Mouse (Mus musculus) cerebellum, adult 9-10 months (tissue): ENCODE results near the gene Osm.

Source experiments
- DNase-seq: peaks from one replicate; pipeline ENCODE4 v3.0.0; 2022

The Osm gene

GRCm38 (mm10) chr11:4216248-4217000, 19.8 kb upstream of the Osm start:
- DNase-seq, result no peak

- DNase-seq, result peak; percentile 44
Measured at GRCm38 (mm10) chr11:4217914-4218629, 18.1 kb upstream of the Osm start, which contains the start of gene Castor1. TSS of gene Castor1 (plus strand) at chr11:4218225.

GRCm38 (mm10) chr11:4218637-4219036, 17.6 kb upstream of the Osm start:
- no peak for DNase-seq

GRCm38 (mm10) chr11:4219317-4219751, 16.9 kb upstream of the Osm start:
- peak; percentile 76 for DNase-seq

- DNase-seq, result no peak
Measured at GRCm38 (mm10) chr11:4219908-4220307, 16.3 kb upstream of the Osm start.

GRCm38 (mm10) chr11:4220443-4221400, 15.5 kb upstream of the Osm start:
- DNase-seq, result peak; percentile 84

GRCm38 (mm10) chr11:4222046-4222950, 13.9 kb upstream of the Osm start:
- DNase-seq, result no peak

- no peak for DNase-seq
Measured at GRCm38 (mm10) chr11:4223393-4224188, 12.6 kb upstream of the Osm start.

- no peak for DNase-seq
Measured at GRCm38 (mm10) chr11:4224223-4224622, 12.0 kb upstream of the Osm start.

- no peak for DNase-seq
Measured at GRCm38 (mm10) chr11:4226569-4227325, 9.5 kb upstream of the Osm start.

GRCm38 (mm10) chr11:4228463-4228862, 7.8 kb upstream of the Osm start:
- DNase-seq, result peak; percentile 91

GRCm38 (mm10) chr11:4229841-4230240, 6.4 kb upstream of the Osm start:
- DNase-seq, result no peak

- DNase-seq, result no peak
Measured at GRCm38 (mm10) chr11:4231435-4231834, 4.8 kb upstream of the Osm start.

- no peak for DNase-seq
Measured at GRCm38 (mm10) chr11:4232644-4233043, 3.6 kb upstream of the Osm start.

GRCm38 (mm10) chr11:4235052-4235655, 1.1 kb upstream of the Osm start:
- no peak for DNase-seq

- no peak for DNase-seq
Measured at GRCm38 (mm10) chr11:4236546-4237067, 387 bp downstream of the Osm start.

- DNase-seq, result no peak
Measured at GRCm38 (mm10) chr11:4237389-4237912, 1.2 kb downstream of the Osm start.

- DNase-seq, result no peak
Measured at GRCm38 (mm10) chr11:4238167-4238566, 1.9 kb downstream of the Osm start.

- DNase-seq, result no peak
Measured at GRCm38 (mm10) chr11:4239691-4240090, 3.5 kb downstream of the Osm start.
